Mouse (Mus musculus): ENCODE measurements around the gene Zdhhc4. TPM values are rescaled to one million over a fixed set of nuclear protein-coding genes. Genes with fewer than 3 reads are reported as not detected.
A peak's percentile ranks its signal among the peaks of the same experiment; 100 is the strongest.

Gene Zdhhc4
- polyA plus RNA-seq, 1 experiment: 65.8 TPM

DNA sequence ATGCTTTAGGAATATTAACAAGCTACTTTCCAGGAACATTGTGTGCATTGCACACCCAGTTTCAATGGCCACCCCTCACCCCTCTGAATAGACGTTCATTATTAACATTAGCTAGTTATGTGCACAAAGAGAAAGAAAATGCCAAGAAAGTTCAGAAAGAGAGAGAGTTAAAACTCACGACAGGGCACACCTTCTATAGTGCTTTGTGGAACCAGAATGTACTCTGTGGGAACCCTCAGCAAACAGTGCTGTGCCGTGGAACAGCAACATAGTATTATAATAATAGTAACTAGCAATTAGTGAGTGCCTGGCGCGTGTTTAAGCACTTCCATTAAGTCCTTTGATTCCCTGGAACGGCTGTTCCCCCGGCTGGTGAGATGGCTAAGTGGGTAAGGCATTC lies 32.4 kb upstream of the Zdhhc4 start:
- TF ChIP-seq GATA1 (IDR thresholded peaks at IDR 0.05; ENCODE audit: borderline replicate concordance, low read length) (no peak), FLI1 (IDR thresholded peaks at IDR 0.05; ENCODE audit: low read length) (no peak)
- Histone ChIP-seq H3K27me3 (replicated peaks) (peaks cover 93% of the 10 kb centered on the region), H3K4me1 (peaks cover 29% of the 10 kb centered on the region), H3K4me3 (replicated peaks) (no peak overlapping the region), H3K9me3 (peaks cover 9% of the 10 kb centered on the region), H3K36me3 (replicated peaks; ENCODE audit: low read length) (no peaks in the 10 kb centered on the region)

DNA sequence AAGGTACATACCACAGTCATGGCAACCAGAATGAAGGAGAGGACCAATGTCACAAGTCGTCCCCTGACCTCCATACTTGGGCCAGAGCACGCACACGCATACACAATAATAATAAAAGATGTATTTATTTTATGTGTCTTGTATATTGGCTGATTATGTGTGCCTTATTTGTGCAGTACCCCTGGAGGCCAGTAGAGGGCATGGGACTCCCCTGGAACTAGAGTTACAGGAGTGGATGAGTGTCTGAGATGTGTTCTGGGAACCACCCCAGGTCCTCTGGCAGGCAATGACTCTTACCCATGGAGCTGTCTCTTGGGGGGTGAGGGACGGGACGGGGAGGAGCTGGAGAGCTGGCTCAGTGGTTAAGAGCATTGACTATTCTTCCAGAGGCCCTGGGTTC lies 30.9 kb upstream of the Zdhhc4 start:
- peaks cover 90% of the 10 kb centered on the region for H3K27me3 ChIP-seq (replicated peaks)
- TF ChIP-seq FLI1 (IDR thresholded peaks at IDR 0.05; ENCODE audit: low read length): no peak
- TF ChIP-seq GATA1 (IDR thresholded peaks at IDR 0.05; ENCODE audit: borderline replicate concordance, low read length): no peak
- H3K4me1 ChIP-seq: peaks cover 36% of the 10 kb centered on the region
- H3K36me3 ChIP-seq (replicated peaks; ENCODE audit: low read length): no peaks in the 10 kb centered on the region
- H3K4me3 ChIP-seq (replicated peaks): no peak overlapping the region
- peaks cover 9% of the 10 kb centered on the region for H3K9me3 ChIP-seq

GRCm38 (mm10) chr5:143359263-143359662 lies 30.2 kb upstream of the Zdhhc4 start:
- Histone ChIP-seq H3K4me1 (peaks cover 31% of the 10 kb centered on the region), H3K36me3 (replicated peaks; ENCODE audit: low read length) (no peaks in the 10 kb centered on the region), H3K4me3 (replicated peaks) (no peak overlapping the region), H3K9me3 (peaks cover 16% of the 10 kb centered on the region), H3K27me3 (replicated peaks) (peaks cover 90% of the 10 kb centered on the region)
- no peak for TF ChIP-seq FLI1 (IDR thresholded peaks at IDR 0.05; ENCODE audit: low read length)
- no peak for TF ChIP-seq GATA1 (IDR thresholded peaks at IDR 0.05; ENCODE audit: borderline replicate concordance, low read length)

- Histone ChIP-seq H3K27me3 (replicated peaks) (peaks cover 85% of the 10 kb centered on the region), H3K9me3 (peaks cover 30% of the 10 kb centered on the region)
Observed at GRCm38 (mm10) chr5:143357564-143357963, 28.5 kb upstream of the Zdhhc4 start.

DNA sequence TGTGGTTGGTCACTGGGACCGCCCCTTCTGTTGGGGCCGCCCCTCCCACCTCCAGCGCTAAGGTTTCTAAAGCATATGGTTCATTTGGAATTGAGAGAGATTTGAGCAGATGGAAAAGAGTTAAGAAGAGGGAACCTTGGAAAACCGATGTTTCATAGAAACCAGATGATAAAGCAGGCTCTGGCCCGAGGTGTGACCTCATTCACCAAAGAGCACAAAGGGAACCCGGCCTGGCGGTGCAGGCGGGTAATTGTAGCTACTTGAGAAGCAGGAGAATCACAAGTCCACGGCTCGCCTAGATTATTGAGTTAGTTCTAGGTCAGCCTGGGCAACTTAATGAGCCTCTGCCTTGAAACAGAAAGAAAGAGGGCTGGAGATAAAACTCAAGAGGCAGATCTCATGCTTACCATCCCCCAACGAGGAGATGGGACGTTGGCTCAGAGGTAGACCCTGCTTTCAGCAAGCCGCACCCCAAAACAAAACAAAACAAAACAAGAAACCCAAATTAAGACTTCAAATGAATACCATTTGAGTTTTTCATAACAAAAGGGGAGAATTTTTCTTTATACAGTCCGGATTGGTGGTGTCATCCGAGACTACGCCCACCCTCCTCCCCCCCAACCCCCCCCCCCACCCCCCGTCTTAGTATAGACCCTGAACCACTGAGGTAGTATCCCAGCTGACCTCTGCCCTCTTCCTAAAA lies 27.8 kb upstream of the Zdhhc4 start, which contains the start of gene Grid2ip:
Gene Grid2ip, plus strand, starts transcription at position 653 of the 703 bp plus-strand sequence.
- peak within 1 kb of the TSS; percentile 64 for H3K4me3 ChIP-seq (replicated peaks)
- TF ChIP-seq GATA1 (IDR thresholded peaks at IDR 0.05; ENCODE audit: borderline replicate concordance, low read length) (no peak), FLI1 (IDR thresholded peaks at IDR 0.05; ENCODE audit: low read length) (no peak)
- H3K4me1 ChIP-seq: peaks cover 20% of the 10 kb centered on the region
- H3K27me3 ChIP-seq (replicated peaks): peaks cover 81% of the 10 kb centered on the region
- peaks cover 34% of the 10 kb centered on the region for H3K9me3 ChIP-seq
- no peaks in the 10 kb centered on the region for H3K36me3 ChIP-seq (replicated peaks; ENCODE audit: low read length)

More at GRCm38 (mm10) chr5:143357564-143357963, 28.5 kb upstream of the Zdhhc4 start:
- H3K36me3 ChIP-seq (replicated peaks; ENCODE audit: low read length): no peaks in the 10 kb centered on the region
- TF ChIP-seq GATA1 (IDR thresholded peaks at IDR 0.05; ENCODE audit: borderline replicate concordance, low read length) (no peak), FLI1 (IDR thresholded peaks at IDR 0.05; ENCODE audit: low read length) (no peak)
- H3K4me3 ChIP-seq (replicated peaks): peak overlapping the region; percentile 64
- H3K4me1 ChIP-seq: peaks cover 20% of the 10 kb centered on the region

- Histone ChIP-seq H3K4me3 (replicated peaks) (no peak overlapping the region), H3K27me3 (replicated peaks) (peaks cover 74% of the 10 kb centered on the region)
- TF ChIP-seq GATA1 (IDR thresholded peaks at IDR 0.05; ENCODE audit: borderline replicate concordance, low read length): no peak
Observed at GRCm38 (mm10) chr5:143356017-143356416, 27.0 kb upstream of the Zdhhc4 start.

GRCm38 (mm10) chr5:143346367-143346766 lies 17.3 kb upstream of the Zdhhc4 start:
- peaks cover 20% of the 10 kb centered on the region for H3K27me3 ChIP-seq (replicated peaks)
- no peak for TF ChIP-seq FLI1 (IDR thresholded peaks at IDR 0.05; ENCODE audit: low read length)
- no peak for TF ChIP-seq GATA1 (IDR thresholded peaks at IDR 0.05; ENCODE audit: borderline replicate concordance, low read length)

More at GRCm38 (mm10) chr5:143356017-143356416, 27.0 kb upstream of the Zdhhc4 start:
- Histone ChIP-seq H3K9me3 (peaks cover 42% of the 10 kb centered on the region), H3K36me3 (replicated peaks; ENCODE audit: low read length) (no peaks in the 10 kb centered on the region), H3K4me1 (peaks cover 20% of the 10 kb centered on the region)

GRCm38 (mm10) chr5:143339603-143340002 lies 10.5 kb upstream of the Zdhhc4 start:
- no peak for TF ChIP-seq FLI1 (IDR thresholded peaks at IDR 0.05; ENCODE audit: low read length)
- no peak for TF ChIP-seq GATA1 (IDR thresholded peaks at IDR 0.05; ENCODE audit: borderline replicate concordance, low read length)
- Histone ChIP-seq H3K36me3 (replicated peaks; ENCODE audit: low read length) (no peaks in the 10 kb centered on the region), H3K9me3 (peaks cover 19% of the 10 kb centered on the region), H3K27me3 (replicated peaks) (peaks cover 26% of the 10 kb centered on the region), H3K4me3 (replicated peaks) (no peak overlapping the region), H3K4me1 (peaks cover 15% of the 10 kb centered on the region)

More at GRCm38 (mm10) chr5:143346367-143346766, 17.3 kb upstream of the Zdhhc4 start:
- Histone ChIP-seq H3K36me3 (replicated peaks; ENCODE audit: low read length) (no peaks in the 10 kb centered on the region), H3K4me3 (replicated peaks) (no peak overlapping the region), H3K4me1 (peaks cover 3% of the 10 kb centered on the region), H3K9me3 (peaks cover 41% of the 10 kb centered on the region)

DNA sequence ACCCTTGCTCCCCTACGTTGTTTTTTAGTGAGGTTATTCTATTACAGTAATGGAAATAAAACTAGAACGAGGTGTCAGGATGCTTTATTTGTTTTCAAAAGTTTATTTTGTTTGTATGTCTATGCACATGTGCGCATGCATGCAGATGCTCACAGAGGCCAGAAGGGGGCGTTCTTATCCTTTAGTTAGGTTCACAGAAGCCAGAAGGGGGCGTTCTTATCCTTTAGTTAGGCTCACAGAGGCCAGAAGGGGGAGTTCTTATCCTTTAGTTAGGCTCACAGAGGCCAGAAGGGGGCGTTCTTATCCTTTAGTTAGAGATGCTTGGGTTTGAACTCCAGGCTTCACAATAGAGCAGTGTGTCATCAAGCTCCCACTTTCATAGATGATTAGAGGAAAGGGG lies 7.5 kb upstream of the Zdhhc4 start:
- Histone ChIP-seq H3K4me1 (peaks cover 19% of the 10 kb centered on the region), H3K9me3 (0 out of 2 replicates have a peak, but pooled peaks cover 3% of the 10 kb centered on the region), H3K27me3 (replicated peaks) (peaks cover 22% of the 10 kb centered on the region), H3K36me3 (replicated peaks; ENCODE audit: low read length) (no peaks in the 10 kb centered on the region), H3K4me3 (replicated peaks) (no peak overlapping the region)
- TF ChIP-seq GATA1 (IDR thresholded peaks at IDR 0.05; ENCODE audit: borderline replicate concordance, low read length) (no peak), FLI1 (IDR thresholded peaks at IDR 0.05; ENCODE audit: low read length) (no peak)

DNA sequence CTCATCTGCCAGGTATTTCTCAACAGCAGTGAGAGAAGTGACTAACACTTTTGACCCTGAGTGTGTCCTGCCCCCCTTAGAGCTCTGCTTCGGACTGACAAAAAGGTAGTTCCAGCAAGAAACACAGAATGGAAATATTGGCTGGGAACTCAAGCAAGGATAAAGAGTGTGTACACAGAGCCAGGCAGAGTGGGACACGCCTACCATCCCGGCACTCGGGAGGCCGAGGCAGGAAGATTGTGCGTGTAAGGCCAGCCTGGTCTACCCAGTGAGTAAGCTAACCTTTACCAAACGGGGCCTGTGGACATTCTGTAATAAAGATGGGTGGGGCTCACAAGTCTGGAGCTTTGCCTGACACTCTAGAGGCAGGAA lies 6.0 kb upstream of the Zdhhc4 start:
- H3K9me3 ChIP-seq: 0 out of 2 replicates have a peak, but pooled peaks cover 3% of the 10 kb centered on the region
- H3K4me1 ChIP-seq: peaks cover 22% of the 10 kb centered on the region
- no peak overlapping the region for H3K4me3 ChIP-seq (replicated peaks)
- H3K27me3 ChIP-seq (replicated peaks): peaks cover 21% of the 10 kb centered on the region
- no peaks in the 10 kb centered on the region for H3K36me3 ChIP-seq (replicated peaks; ENCODE audit: low read length)
- no peak for TF ChIP-seq GATA1 (IDR thresholded peaks at IDR 0.05; ENCODE audit: borderline replicate concordance, low read length)
- TF ChIP-seq FLI1 (IDR thresholded peaks at IDR 0.05; ENCODE audit: low read length): no peak
